Mouse (Mus musculus) kidney, embryonic 16.5 days (tissue): ENCODE results near the gene Cpeb4. TPM values are rescaled to one million over a fixed set of nuclear protein-coding genes. Genes with fewer than 3 reads are reported as not detected.

Source experiments
- ATAC-seq: fragments of 200-750 bp; cut with Nextera tagmentation; 2 replicates; pipeline ENCODE4 v1.8.0; 2017; ENCODE audit warnings: moderate TSS enrichment; ENCODE audit not compliant: low FRiP score, low TSS enrichment
- H3K27ac ChIP-seq: fragments of 300-500 bp; sonication (generic); 2 replicates; pipeline ENCODE4 v1.5.1; 2014; ENCODE audit warnings: low read length
- H3K27me3 ChIP-seq: fragments of 300-500 bp; sonication (generic); 2 replicates; pipeline ENCODE4 v1.6.1; 2014; ENCODE audit warnings: low read length, control low read depth, mixed read lengths; ENCODE audit not compliant: insufficient read depth
- H3K36me3 ChIP-seq: fragments of 300-500 bp; sonication (generic); 2 replicates; pipeline ENCODE4 v1.6.1; 2014; ENCODE audit warnings: low read length, control low read depth, mixed read lengths; ENCODE audit not compliant: insufficient read depth
- H3K4me1 ChIP-seq: fragments of 300-500 bp; sonication (generic); 2 replicates; pipeline ENCODE4 v1.6.1; 2014; ENCODE audit warnings: low read length, control low read depth, mixed read lengths; ENCODE audit not compliant: insufficient read depth
- H3K4me2 ChIP-seq: fragments of 300-500 bp; sonication (generic); replicated peaks from 2 replicates; pipeline ENCODE4 v1.6.1; 2014; ENCODE audit warnings: low read depth, low read length
- H3K4me3 ChIP-seq: fragments of 300-500 bp; sonication (generic); 2 replicates; pipeline ENCODE4 v1.5.1; 2014; ENCODE audit warnings: mild to moderate bottlenecking, low read length
- H3K9ac ChIP-seq: fragments of 300-500 bp; sonication (generic); replicated peaks from 2 replicates; pipeline ENCODE4 v1.6.1; 2014; ENCODE audit warnings: low read length
- H3K9me3 ChIP-seq: fragments of 300-500 bp; sonication (generic); 2 replicates; pipeline ENCODE4 v1.6.1; 2016; ENCODE audit warnings: low read length, control low read depth
- WGBS: fragments of 180-500 bp; shearing (Covaris S2); extraction: QIAGEN DNeasy Blood & Tissue Kit; methylation state at CpG from one replicate; pipeline ENCODE4 v1.1.7; 2014; 5-methylcytosine and 5-hydroxymethylcytosine counted together
- polyA plus RNA-seq: library from polyadenylated mRNA; unstranded; fragments of >200 nt; fragmentation: Nextera tagmentation; extraction: Ambion mirVana; gene quantifications from 2 replicates; pipeline ENCODE4 v1.2.1, GENCODE M21; 2015

Gene Cpeb4
- polyA plus RNA-seq, 1 experiment from 2014 or later: 4.0 TPM

GRCm38 (mm10) chr11:31983249-31983648 lies 111.2 kb downstream of the Cpeb4 start:
- Histone ChIP-seq H3K9ac (no peak overlapping the region), H3K9me3 (peaks cover 7% of the 10 kb centered on the region; the same call in 1 of the 2 replicates), H3K27me3 (no peaks in the 10 kb centered on the region), H3K4me1 (no peaks in the 10 kb centered on the region), H3K4me3 (no peak overlapping the region), H3K36me3 (no peaks in the 10 kb centered on the region), H3K27ac (no peak overlapping the region), H3K4me2 (no peak overlapping the region)
- no peak for ATAC-seq

DNA sequence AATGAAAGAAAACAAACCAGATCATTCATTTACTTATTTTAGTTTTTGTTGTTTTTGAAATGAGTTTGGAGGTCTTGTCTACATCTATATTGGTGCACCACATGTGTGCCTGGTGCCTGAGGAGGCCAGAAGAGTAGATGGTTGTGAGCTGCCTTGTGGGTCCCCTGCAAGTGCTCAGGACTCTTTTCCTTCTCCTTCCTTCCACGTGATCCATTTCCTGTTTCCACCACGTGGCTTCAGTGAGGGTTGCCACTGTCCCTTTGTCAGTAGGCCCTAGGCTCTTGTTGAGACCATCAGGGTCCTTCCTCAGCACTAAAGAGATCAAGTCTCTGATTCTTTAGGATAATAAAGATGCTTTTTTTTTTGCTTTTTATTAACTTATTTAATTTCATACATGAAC lies 112.8 kb downstream of the Cpeb4 start:
- Histone ChIP-seq H3K9me3 (peaks cover 4% of the 10 kb centered on the region; the same call in 1 of the 2 replicates), H3K27ac (no peak overlapping the region), H3K4me2 (no peak overlapping the region), H3K27me3 (no peaks in the 10 kb centered on the region), H3K9ac (no peak overlapping the region), H3K36me3 (no peaks in the 10 kb centered on the region), H3K4me1 (no peaks in the 10 kb centered on the region), H3K4me3 (no peak overlapping the region)
- ATAC-seq: no peak
- WGBS: 62% methylated on average over 2 of the region's 2 CpGs

Other genes with a start within 250 kb of the Cpeb4 start
- gene Bod1, start 200.3 kb upstream of the Cpeb4 start, polyA plus RNA-seq: 81.8 and 88.4 TPM in 2 replicates
- gene 4930524B15Rik, start 93.4 kb downstream of the Cpeb4 start, polyA plus RNA-seq: 0.17 TPM in 1 of 2 replicates, not detected in the other
- 5.9 and 8.4 TPM in 2 replicates for gene Nsg2, start 128.3 kb downstream of the Cpeb4 start, polyA plus RNA-seq